Comparison of ENCODE assay signal across 11 mouse cellular contexts in the genomic region with DNA sequence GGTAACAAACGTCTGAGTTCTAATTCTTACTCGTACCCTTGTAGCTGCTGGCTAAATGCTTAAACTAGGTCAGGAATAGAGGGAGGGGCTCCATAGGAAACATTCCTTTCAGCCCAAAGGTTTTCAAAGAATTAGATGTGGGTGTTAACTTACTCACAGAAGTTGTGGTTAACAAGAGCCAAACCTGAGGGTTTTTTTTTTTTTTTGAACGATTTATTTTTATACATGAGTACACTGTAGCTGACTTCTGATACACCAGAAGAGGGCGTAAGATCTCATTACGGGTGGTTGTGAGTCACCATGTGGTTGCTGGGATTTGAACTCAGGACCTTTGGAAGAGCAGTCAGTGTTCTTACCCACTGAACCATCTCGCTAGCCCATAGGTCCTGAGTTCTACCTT. TPM values are rescaled to one million over a fixed set of nuclear protein-coding genes. Genes with fewer than 3 reads are reported as not detected.
DNase-seq lines count a peak whose midpoint lies in the region; ATAC-seq and TF ChIP-seq lines count a peak whose summit lies in the region.
"Had no signal": no experiment of that assay in that cellular context is flagged by ENCODE, and none has a peak within 500 bp of the region (broad histone marks: within the 10 kb centered on the region; RNA-seq: fewer than 3 reads in every experiment).

No protein-coding gene starts in this region.

- H3K36me3 ChIP-seq in heart, embryonic 13.5 days, result 0 out of 2 replicates have a peak, but pooled peaks cover under 1% of the 10 kb centered on the region
- H3K36me3 ChIP-seq in heart, embryonic 12.5 days, result no peaks in the 10 kb centered on the region
- H3K36me3 ChIP-seq in midbrain, embryonic 12.5 days, result no peaks in the 10 kb centered on the region
- H3K36me3 ChIP-seq in midbrain, postnatal 0 days (ENCODE audit: insufficient read depth, low read length), result no peaks in the 10 kb centered on the region
- H3K36me3 ChIP-seq in embryonic facial prominence, embryonic 14.5 days (ENCODE audit: control insufficient read depth, insufficient read depth, low read length), result no peaks in the 10 kb centered on the region
- H3K36me3 ChIP-seq in liver, postnatal 0 days (replicated peaks; ENCODE audit: insufficient read depth, low read length), result no peaks in the 10 kb centered on the region
- H3K36me3 ChIP-seq: heart, embryonic 10.5 days; hindbrain, embryonic 12.5 days; midbrain, embryonic 13.5 days had no signal

- no peak overlapping the region for H3K4me3 ChIP-seq in heart, embryonic 13.5 days
- no peak overlapping the region for H3K4me3 ChIP-seq in heart, embryonic 12.5 days
- no peak overlapping the region for H3K4me3 ChIP-seq in midbrain, embryonic 12.5 days
- no peak overlapping the region for H3K4me3 ChIP-seq in midbrain, postnatal 0 days (ENCODE audit: low read depth, low read length)
- H3K4me3 ChIP-seq in embryonic facial prominence, embryonic 14.5 days (ENCODE audit: low read depth, low read length), result no peak overlapping the region
- no peak overlapping the region; the same call in 1 of the 2 replicates for H3K4me3 ChIP-seq in liver, postnatal 0 days (ENCODE audit: low read depth, low read length)

- no peak overlapping the region for H3K27ac ChIP-seq in heart, embryonic 13.5 days (replicated peaks)
- H3K27ac ChIP-seq in heart, embryonic 12.5 days (ENCODE audit: poor library complexity, severe bottlenecking), result no peak overlapping the region
- H3K27ac ChIP-seq in midbrain, embryonic 12.5 days (replicated peaks), result no peak overlapping the region
- H3K27ac ChIP-seq in midbrain, postnatal 0 days (ENCODE audit: low read depth, low read length), result no peak overlapping the region
- no peak overlapping the region for H3K27ac ChIP-seq in embryonic facial prominence, embryonic 14.5 days (replicated peaks; ENCODE audit: low read depth, low read length)
- no peak overlapping the region for H3K27ac ChIP-seq in liver, postnatal 0 days (ENCODE audit: low read depth)
- H3K27ac ChIP-seq: hindbrain, embryonic 12.5 days; midbrain, embryonic 13.5 days had no signal

- no peak overlapping the region for H3K9ac ChIP-seq in heart, embryonic 13.5 days
- no peak overlapping the region for H3K9ac ChIP-seq in heart, embryonic 12.5 days
- H3K9ac ChIP-seq in midbrain, embryonic 12.5 days (replicated peaks), result no peak overlapping the region
- no peak overlapping the region for H3K9ac ChIP-seq in midbrain, postnatal 0 days (replicated peaks; ENCODE audit: low read length, poor library complexity, severe bottlenecking)
- no peak overlapping the region for H3K9ac ChIP-seq in embryonic facial prominence, embryonic 14.5 days (ENCODE audit: low read depth, low read length)
- no peak overlapping the region for H3K9ac ChIP-seq in liver, postnatal 0 days (replicated peaks)
- H3K9ac ChIP-seq: hindbrain, embryonic 12.5 days had no signal

- H3K27me3 ChIP-seq in heart, embryonic 13.5 days (replicated peaks), result no peaks in the 10 kb centered on the region
- H3K27me3 ChIP-seq in heart, embryonic 12.5 days (replicated peaks), result no peaks in the 10 kb centered on the region
- H3K27me3 ChIP-seq in midbrain, embryonic 12.5 days, result no peaks in the 10 kb centered on the region
- H3K27me3 ChIP-seq in midbrain, postnatal 0 days (ENCODE audit: insufficient read depth, low read length), result no peaks in the 10 kb centered on the region
- H3K27me3 ChIP-seq in embryonic facial prominence, embryonic 14.5 days (replicated peaks; ENCODE audit: control insufficient read depth, insufficient read depth, low read length), result no peaks in the 10 kb centered on the region
- no peaks in the 10 kb centered on the region for H3K27me3 ChIP-seq in liver, postnatal 0 days (ENCODE audit: insufficient read depth, low read length)
- H3K27me3 ChIP-seq: hindbrain, embryonic 12.5 days; midbrain, embryonic 13.5 days had no signal

- no peaks in the 10 kb centered on the region for H3K9me3 ChIP-seq in heart, embryonic 13.5 days
- no peaks in the 10 kb centered on the region for H3K9me3 ChIP-seq in heart, embryonic 12.5 days (replicated peaks)
- H3K9me3 ChIP-seq in midbrain, embryonic 12.5 days, result no peaks in the 10 kb centered on the region
- H3K9me3 ChIP-seq in midbrain, postnatal 0 days (ENCODE audit: low read length), result no peaks in the 10 kb centered on the region
- H3K9me3 ChIP-seq in embryonic facial prominence, embryonic 14.5 days (ENCODE audit: control insufficient read depth, low read length), result no peaks in the 10 kb centered on the region
- H3K9me3 ChIP-seq in liver, postnatal 0 days (ENCODE audit: low read length), result no peaks in the 10 kb centered on the region
- H3K9me3 ChIP-seq: heart, embryonic 10.5 days; hindbrain, embryonic 12.5 days; midbrain, embryonic 13.5 days had no signal

- WGBS in heart, embryonic 13.5 days, result 69% methylated on average over 6 of the region's 6 CpGs
- WGBS in heart, embryonic 12.5 days, result 69% methylated on average over 6 of the region's 6 CpGs
- 77% methylated on average over 6 of the region's 6 CpGs for WGBS in midbrain, embryonic 12.5 days
- 69% methylated on average over 6 of the region's 6 CpGs for WGBS in midbrain, postnatal 0 days
- 70% methylated on average over 6 of the region's 6 CpGs for WGBS in embryonic facial prominence, embryonic 14.5 days
- WGBS in liver, postnatal 0 days (ENCODE audit: insufficient replicate concordance), result 62% methylated on average over 6 of the region's 6 CpGs

- ATAC-seq in heart, embryonic 13.5 days (ENCODE audit: extremely low read depth, insufficient number of reproducible peaks, low FRiP score, low TSS enrichment), result no peak
- no peak for ATAC-seq in heart, embryonic 12.5 days (ENCODE audit: insufficient number of reproducible peaks, low FRiP score)
- no peak for ATAC-seq in midbrain, embryonic 12.5 days (ENCODE audit: low FRiP score, low read depth)
- no peak for ATAC-seq in midbrain, postnatal 0 days (ENCODE audit: low FRiP score)
- ATAC-seq in embryonic facial prominence, embryonic 14.5 days (ENCODE audit: low read depth), result no peak
- ATAC-seq in liver, postnatal 0 days, result no peak

- no peak for TF ChIP-seq CTCF in midbrain, postnatal 0 days (IDR thresholded peaks at IDR 0.05)
- no peak for TF ChIP-seq CTCF in liver, postnatal 0 days (IDR thresholded peaks at IDR 0.05; ENCODE audit: low read depth)

- peak overlapping the region; percentile 67; the same call in 1 of the 2 replicates for H3K4me2 ChIP-seq in heart, embryonic 13.5 days
- no peak overlapping the region for H3K4me2 ChIP-seq in heart, embryonic 12.5 days
- peak overlapping the region; percentile 62; the same call in 1 of the 2 replicates for H3K4me2 ChIP-seq in midbrain, embryonic 12.5 days (replicated peaks)
- no peak overlapping the region for H3K4me2 ChIP-seq in midbrain, postnatal 0 days (ENCODE audit: low read depth, low read length, poor library complexity, severe bottlenecking)
- peak overlapping the region; percentile 64 for H3K4me2 ChIP-seq in embryonic facial prominence, embryonic 14.5 days (ENCODE audit: low read depth, low read length)
- H3K4me2 ChIP-seq in liver, postnatal 0 days (ENCODE audit: low read depth, low read length), result peak overlapping the region; percentile 91

- peaks cover 29% of the 10 kb centered on the region for H3K4me1 ChIP-seq in heart, embryonic 13.5 days
- H3K4me1 ChIP-seq in heart, embryonic 12.5 days (replicated peaks), result peaks cover 18% of the 10 kb centered on the region
- peaks cover 15% of the 10 kb centered on the region for H3K4me1 ChIP-seq in midbrain, embryonic 12.5 days
- peaks cover 6% of the 10 kb centered on the region for H3K4me1 ChIP-seq in midbrain, postnatal 0 days (ENCODE audit: insufficient read depth, low read length)
- H3K4me1 ChIP-seq in embryonic facial prominence, embryonic 14.5 days (ENCODE audit: control insufficient read depth, insufficient read depth, low read length), result peaks cover 9% of the 10 kb centered on the region
- peaks cover 15% of the 10 kb centered on the region for H3K4me1 ChIP-seq in liver, postnatal 0 days (ENCODE audit: insufficient read depth)

- no peak for TF ChIP-seq EP300 in liver, postnatal 0 days (IDR thresholded peaks at IDR 0.05; ENCODE audit: low read depth)

- no peak for DNase-seq in midbrain, postnatal 0 days (ENCODE audit: low spot score)
- DNase-seq in embryonic facial prominence, embryonic 14.5 days (ENCODE audit: low spot score), result no peak
- no peak for DNase-seq in liver, postnatal 0 days
- no peak for DNase-seq in thymus, adult 18-20 months
- no peak for DNase-seq in cerebellum, postnatal 36 days

RNA-seq across cellular contexts. Expression of a gene that starts 0.8 kb away (rescaled TPM):
- 14.9 and 15.4 TPM in 2 replicates for polyA plus RNA-seq in heart, embryonic 13.5 days (2015; fragmentation: Nextera tagmentation; extraction: Ambion mirVana)
- 18.9 and 21.0 TPM in 2 replicates for polyA plus RNA-seq in heart, embryonic 12.5 days (2016; fragmentation: Nextera tagmentation; extraction: Ambion mirVana)
- polyA plus RNA-seq in midbrain, embryonic 12.5 days (2016; fragmentation: Nextera tagmentation; extraction: Ambion mirVana), result 33.5 and 34.7 TPM in 2 replicates
- total RNA-seq in midbrain, postnatal 0 days (2014; rRNA removed), result 135 and 142 TPM in 2 replicates
- 32.6 and 33.3 TPM in 2 replicates for polyA plus RNA-seq in midbrain, postnatal 0 days (2015; fragmentation: Nextera tagmentation; extraction: Ambion mirVana)
- polyA plus RNA-seq in embryonic facial prominence, embryonic 14.5 days (2014; fragmentation: Nextera tagmentation; extraction: Ambion mirVana), result 19.1 and 22.5 TPM in 2 replicates
- 7.9 and 10.5 TPM in 2 replicates for polyA plus RNA-seq in liver, postnatal 0 days (2015; fragmentation: Nextera tagmentation; extraction: Ambion mirVana)

RNA-seq across cellular contexts. Expression of a gene that starts 9.1 kb away (rescaled TPM):
- 167 and 180 TPM in 2 replicates for polyA plus RNA-seq in heart, embryonic 13.5 days (2015; fragmentation: Nextera tagmentation; extraction: Ambion mirVana)
- polyA plus RNA-seq in heart, embryonic 12.5 days (2016; fragmentation: Nextera tagmentation; extraction: Ambion mirVana), result 172 and 177 TPM in 2 replicates
- 261 and 265 TPM in 2 replicates for polyA plus RNA-seq in midbrain, embryonic 12.5 days (2016; fragmentation: Nextera tagmentation; extraction: Ambion mirVana)
- 111 and 118 TPM in 2 replicates for total RNA-seq in midbrain, postnatal 0 days (2014; rRNA removed)
- 90.8 and 91.0 TPM in 2 replicates for polyA plus RNA-seq in midbrain, postnatal 0 days (2015; fragmentation: Nextera tagmentation; extraction: Ambion mirVana)
- polyA plus RNA-seq in embryonic facial prominence, embryonic 14.5 days (2014; fragmentation: Nextera tagmentation; extraction: Ambion mirVana), result 222 and 238 TPM in 2 replicates
- polyA plus RNA-seq in liver, postnatal 0 days (2015; fragmentation: Nextera tagmentation; extraction: Ambion mirVana), result 148 and 158 TPM in 2 replicates

RNA-seq across cellular contexts. Expression of a gene that starts 14.6 kb away (rescaled TPM):
- polyA plus RNA-seq in heart, embryonic 13.5 days (2015; fragmentation: Nextera tagmentation; extraction: Ambion mirVana), result 35.5 and 40.8 TPM in 2 replicates
- 40.3 and 40.7 TPM in 2 replicates for polyA plus RNA-seq in heart, embryonic 12.5 days (2016; fragmentation: Nextera tagmentation; extraction: Ambion mirVana)
- polyA plus RNA-seq in midbrain, embryonic 12.5 days (2016; fragmentation: Nextera tagmentation; extraction: Ambion mirVana), result 54.7 and 57.2 TPM in 2 replicates
- total RNA-seq in midbrain, postnatal 0 days (2014; rRNA removed), result 42.0 and 59.5 TPM in 2 replicates
- polyA plus RNA-seq in midbrain, postnatal 0 days (2015; fragmentation: Nextera tagmentation; extraction: Ambion mirVana), result 38.3 and 40.1 TPM in 2 replicates
- polyA plus RNA-seq in embryonic facial prominence, embryonic 14.5 days (2014; fragmentation: Nextera tagmentation; extraction: Ambion mirVana), result 50.9 and 53.7 TPM in 2 replicates
- polyA plus RNA-seq in liver, postnatal 0 days (2015; fragmentation: Nextera tagmentation; extraction: Ambion mirVana), result 19.1 and 20.9 TPM in 2 replicates

Comparison
In these comparisons a context has a peak if more than half of its experiments do, and no peak if none do; other contexts are left out.
1. H3K4me2 ChIP-seq: peak in heart, embryonic 13.5 days (single experiment), midbrain, embryonic 12.5 days (single experiment), embryonic facial prominence, embryonic 14.5 days (single experiment) and liver, postnatal 0 days (single experiment); none in heart, embryonic 12.5 days (single experiment) and midbrain, postnatal 0 days (single experiment).